Mouse (Mus musculus) brain, adult 10 weeks (tissue): ENCODE results near the gene Map4k3. TPM values are rescaled to one million over a fixed set of nuclear protein-coding genes. Genes with fewer than 3 reads are reported as not detected.

Experiments
- polyA plus RNA-seq: library from polyadenylated mRNA; stranded (reverse); fragments of 350-450 nt; fragmentation: Illumina TruSeq; extraction: RNeasy Lipid Tissue Mini Kit (QIAGEN cat#74804); gene quantifications from one replicate; pipeline ENCODE4 v1.2.3, GENCODE M21; 2015; ENCODE audit warnings: low read depth, low replicate concordance

Map4k3 gene
- polyA plus RNA-seq, result 47.5 TPM

GRCm38 (mm10) chr17:80728062-80728858 is at the start of gene Map4k3:
Map4k3 (minus strand) TSS chr17:80728485.

GRCm38 (mm10) chr17:80577639-80578038 is 150.6 kb downstream of the Map4k3 start, which contains the start of gene Cdkl4:
Cdkl4 (minus strand) TSS chr17:80577813.

Other genes with a start within 250 kb of the Map4k3 start
- 19.4 TPM for gene Sos1, start 248.0 kb downstream of the Map4k3 start, polyA plus RNA-seq
- gene Cdkl4, start 150.7 kb downstream of the Map4k3 start, polyA plus RNA-seq, result 14.7 TPM
- gene Tmem178, start 216.1 kb upstream of the Map4k3 start, polyA plus RNA-seq, result 82.0 TPM